Mouse (Mus musculus) layer of hippocampus, adult 9-11 months (tissue): ENCODE data around the gene Olfr930.

Experiments
- DNase-seq: peaks from one replicate; pipeline ENCODE4 v3.0.0; 2022

Olfr930 gene

GRCm38 (mm10) chr9:38929509-38929908 is at the start of gene Olfr930:
TSS of gene Olfr930 (plus strand) at chr9:38929809.
- DNase-seq: no peak

- DNase-seq: peak; percentile 34
These were observed 24.0 kb downstream of the Olfr930 start for GRCm38 (mm10) chr9:38953401-38954123.

DNA sequence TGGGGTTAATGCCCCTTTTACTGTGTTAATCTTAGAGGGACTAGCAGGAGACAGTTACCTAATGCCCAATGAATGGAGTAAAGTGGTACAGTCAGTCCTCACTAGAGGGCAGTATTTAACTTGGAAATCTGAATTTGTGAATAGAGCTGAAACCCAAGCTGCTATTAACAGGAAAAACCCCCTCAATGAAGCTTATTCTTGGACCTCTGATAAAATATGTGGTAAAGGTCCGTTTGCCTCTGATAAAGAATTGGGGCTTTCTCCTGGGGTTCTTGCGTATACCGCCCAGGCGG is 24.5 kb downstream of the Olfr930 start:
- DNase-seq: no peak

- DNase-seq: no peak
These were observed 42.4 kb downstream of the Olfr930 start, which contains the start of gene Olfr933 for GRCm38 (mm10) chr9:38972013-38972412. TSS of gene Olfr933 (plus strand) at chr9:38972313.
